Mouse (Mus musculus) megakaryocyte, embryonic 14.5 days (primary cell): ENCODE data around the gene Nsmce3.

Experiments
- FLI1 ChIP-seq: IDR thresholded peaks from 2 replicates; pipeline ENCODE4 v1.6.1; 2012; ENCODE audit warnings: low read length, inconsistent platforms, mixed read lengths
- GATA1 ChIP-seq: IDR thresholded peaks from 3 replicates; pipeline ENCODE4 v1.6.1; 2012; ENCODE audit warnings: mixed read lengths, low read length, inconsistent platforms, borderline replicate concordance

DNA sequence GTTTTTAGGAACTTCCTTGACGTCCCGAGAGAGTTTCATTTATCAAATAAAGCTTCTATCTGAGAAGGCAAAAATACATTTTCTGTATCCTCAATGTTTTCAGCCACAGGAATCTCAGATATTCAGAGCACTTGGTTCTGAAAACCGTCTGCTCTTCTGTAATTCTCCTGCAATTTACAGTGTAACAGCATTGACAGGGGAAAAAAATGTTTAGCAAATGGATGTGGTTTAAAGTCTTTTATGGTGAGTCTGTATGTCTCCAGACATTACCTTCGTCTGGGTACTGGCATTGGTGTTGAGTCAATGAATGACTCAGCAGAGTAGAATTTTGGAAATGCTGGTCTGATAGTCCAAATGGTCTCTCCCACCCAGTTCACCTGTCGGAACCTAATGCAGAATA lies 34.2 kb upstream of the Nsmce3 start:
- TF ChIP-seq GATA1 (no peak), FLI1 (no peak)
